Mouse (Mus musculus) embryonic fibroblast, embryonic 13.5 days (primary cell): ENCODE data around the gene Xpnpep3. TPM values are rescaled to one million over a fixed set of nuclear protein-coding genes. Genes with fewer than 3 reads are reported as not detected.

Experiments
- H3K27ac ChIP-seq: 2 replicates; pipeline ENCODE4 v1.5.1; 2012; ENCODE audit warnings: low read length, control low read depth, inconsistent platforms; ENCODE audit not compliant: insufficient read depth
- H3K4me1 ChIP-seq: 2 replicates; pipeline ENCODE4 v1.6.1; 2011; ENCODE audit warnings: low read length; ENCODE audit not compliant: control insufficient read depth, insufficient read depth
- H3K4me3 ChIP-seq: 2 replicates; pipeline ENCODE4 v1.5.1; 2011; ENCODE audit warnings: mild to moderate bottlenecking, control low read depth, low read length; ENCODE audit not compliant: insufficient read depth
- CTCF ChIP-seq: IDR thresholded peaks from 2 replicates; pipeline ENCODE4 v1.5.1; 2011; ENCODE audit warnings: mild to moderate bottlenecking, control low read depth, low read length, moderate library complexity, borderline replicate concordance; ENCODE audit not compliant: insufficient read depth
- POLR2A ChIP-seq: IDR thresholded peaks from 2 replicates; pipeline ENCODE4 v1.6.1; 2011; ENCODE audit warnings: low read depth, mild to moderate bottlenecking, control low read depth, low read length, moderate library complexity
- polyA plus RNA-seq: library from polyadenylated mRNA; stranded (reverse); fragments of >200 nt; gene quantifications from 2 replicates; pipeline ENCODE4 v1.2.4, GENCODE M21; 2011; ENCODE audit warnings: low read depth; ENCODE audit not compliant: missing spikeins, insufficient read length

Xpnpep3 gene
- polyA plus RNA-seq, 1 experiment: 21.8 TPM

GRCm38 (mm10) chr15:81361417-81362015, 38.4 kb upstream of the Xpnpep3 start:
- TF ChIP-seq CTCF: no peak

GRCm38 (mm10) chr15:81362501-81362900, 37.4 kb upstream of the Xpnpep3 start:
- Histone ChIP-seq H3K4me3 (no peak overlapping the region), H3K27ac (peak overlapping the region; percentile 14; the same call in 1 of the 2 replicates), H3K4me1 (peaks cover 7% of the 10 kb centered on the region)
- TF ChIP-seq POLR2A (no peak), CTCF (no peak)

More at GRCm38 (mm10) chr15:81361417-81362015, 38.4 kb upstream of the Xpnpep3 start:
- no peak overlapping the region for H3K4me3 ChIP-seq
- H3K27ac ChIP-seq: peak overlapping the region; percentile 9; the same call in 1 of the 2 replicates
- peaks cover 7% of the 10 kb centered on the region for H3K4me1 ChIP-seq

DNA sequence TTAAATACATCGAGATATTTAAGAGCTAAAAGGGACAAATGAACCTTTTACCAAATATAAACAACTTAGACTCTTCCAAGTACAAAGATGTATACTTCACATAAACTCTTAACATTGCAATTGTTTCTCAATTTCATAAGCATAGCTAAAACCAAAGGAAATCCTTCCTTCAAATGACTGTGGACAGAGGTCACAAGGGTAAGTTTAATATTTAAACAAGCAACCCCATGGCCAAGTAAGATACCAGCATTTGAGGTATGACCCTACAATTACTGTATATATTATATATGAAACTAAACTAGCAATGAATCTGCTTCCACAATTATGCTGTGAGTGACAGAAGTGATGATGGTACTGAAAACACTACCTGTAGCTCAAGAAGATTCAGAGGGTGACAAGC, 35.7 kb upstream of the Xpnpep3 start:
- Histone ChIP-seq H3K4me3 (no peak overlapping the region), H3K4me1 (peaks cover 3% of the 10 kb centered on the region; the same call in 1 of the 2 replicates), H3K27ac (no peak overlapping the region)
- TF ChIP-seq POLR2A: no peak
- TF ChIP-seq CTCF: no peak

DNA sequence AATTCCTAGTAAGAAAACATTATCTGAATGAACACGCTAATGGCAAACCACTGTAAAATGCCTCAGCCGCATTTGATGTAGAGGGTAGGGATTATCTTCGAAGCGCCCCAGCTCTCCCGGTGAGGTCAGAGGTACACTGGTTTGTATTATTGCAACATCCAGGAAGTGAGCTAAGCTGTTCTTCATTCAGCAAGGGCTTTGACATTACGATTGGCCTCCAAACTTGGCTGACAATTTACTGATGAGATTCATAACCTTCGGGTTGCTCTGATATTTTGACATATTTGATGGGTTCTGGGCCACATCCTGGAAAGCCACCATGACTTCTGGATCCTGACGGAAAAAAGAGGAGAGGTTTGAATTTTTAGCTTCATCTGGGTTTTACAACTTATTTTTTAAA, 34.7 kb upstream of the Xpnpep3 start:
- no peak overlapping the region for H3K27ac ChIP-seq
- H3K4me1 ChIP-seq: peaks cover 3% of the 10 kb centered on the region; the same call in 1 of the 2 replicates
- TF ChIP-seq POLR2A (no peak), CTCF (no peak)
- no peak overlapping the region for H3K4me3 ChIP-seq

- TF ChIP-seq CTCF: no peak
- TF ChIP-seq POLR2A: no peak
- no peak overlapping the region for H3K4me3 ChIP-seq
- H3K27ac ChIP-seq: no peak overlapping the region
- H3K4me1 ChIP-seq: peaks cover 3% of the 10 kb centered on the region; the same call in 1 of the 2 replicates
Observed at GRCm38 (mm10) chr15:81366241-81366640, 33.7 kb upstream of the Xpnpep3 start.

GRCm38 (mm10) chr15:81368601-81369000, 31.3 kb upstream of the Xpnpep3 start:
- Histone ChIP-seq H3K4me1 (no peaks in the 10 kb centered on the region), H3K27ac (no peak overlapping the region), H3K4me3 (no peak overlapping the region)
- TF ChIP-seq POLR2A (no peak), CTCF (no peak)

DNA sequence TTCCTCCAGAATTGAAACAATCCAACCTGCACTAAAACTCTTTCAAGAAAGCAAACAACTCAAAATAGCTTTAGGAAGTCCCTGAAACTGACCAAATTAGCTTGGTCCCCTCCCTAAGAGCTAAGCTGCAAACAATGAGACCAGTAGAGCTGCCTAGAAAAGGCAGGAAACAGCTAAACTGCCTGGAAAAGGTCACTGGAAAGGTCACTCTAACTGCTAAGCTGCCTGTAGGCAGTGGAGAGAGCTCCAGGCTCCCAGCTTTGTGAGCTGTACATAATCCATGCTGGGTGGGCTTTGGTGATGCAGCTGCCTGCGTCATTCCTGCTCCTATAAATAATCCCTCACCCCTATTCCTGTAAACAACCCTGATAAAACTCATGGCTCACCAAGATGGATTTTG, 29.6 kb upstream of the Xpnpep3 start:
- no peak overlapping the region for H3K4me3 ChIP-seq
- TF ChIP-seq CTCF (no peak), POLR2A (no peak)
- H3K4me1 ChIP-seq: no peaks in the 10 kb centered on the region
- no peak overlapping the region for H3K27ac ChIP-seq

GRCm38 (mm10) chr15:81374621-81375020, 25.3 kb upstream of the Xpnpep3 start:
- no peaks in the 10 kb centered on the region for H3K4me1 ChIP-seq
- no peak overlapping the region for H3K4me3 ChIP-seq
- H3K27ac ChIP-seq: no peak overlapping the region
- no peak for TF ChIP-seq POLR2A

- no peak overlapping the region for H3K27ac ChIP-seq
- TF ChIP-seq POLR2A (no peak), CTCF (no peak)
- no peaks in the 10 kb centered on the region for H3K4me1 ChIP-seq
- H3K4me3 ChIP-seq: no peak overlapping the region
Observed at GRCm38 (mm10) chr15:81378845-81379244, 21.1 kb upstream of the Xpnpep3 start.

DNA sequence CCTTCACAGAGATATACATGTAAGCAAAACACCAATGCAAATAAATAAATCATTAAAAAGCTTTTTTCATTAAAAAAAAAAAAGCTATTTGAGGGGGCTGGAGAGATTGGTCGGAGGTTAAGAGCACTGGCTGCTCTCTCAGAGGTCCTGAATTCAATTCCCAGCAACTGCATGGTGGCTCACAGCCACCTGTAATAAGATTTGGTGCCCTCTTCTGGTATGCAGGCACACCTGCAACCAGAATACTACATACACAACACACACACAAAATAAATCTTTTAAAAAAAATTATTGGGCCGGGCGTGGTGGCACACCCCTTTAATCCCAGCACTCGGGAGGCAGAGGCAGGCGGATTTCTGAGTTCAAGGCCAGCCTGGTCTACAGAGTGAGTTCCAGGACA, 13.6 kb upstream of the Xpnpep3 start:
- TF ChIP-seq POLR2A (no peak), CTCF (no peak)

GRCm38 (mm10) chr15:81392997-81393396, 6.9 kb upstream of the Xpnpep3 start:
- Histone ChIP-seq H3K4me1 (no peaks in the 10 kb centered on the region), H3K27ac (no peak overlapping the region), H3K4me3 (no peak overlapping the region)
- no peak for TF ChIP-seq POLR2A
- TF ChIP-seq CTCF: no peak

More for the DNA sequence above, 13.6 kb upstream of the Xpnpep3 start:
- Histone ChIP-seq H3K4me1 (no peaks in the 10 kb centered on the region), H3K4me3 (no peak overlapping the region), H3K27ac (no peak overlapping the region)
